Mouse (Mus musculus): ENCODE data around the gene Prkn.
"Not testable (repeated sequence)": the region's sequence is repeated elsewhere in the genome, so short reads cannot be mapped to it uniquely, and the experiment has no call there.

Prkn gene

DNA sequence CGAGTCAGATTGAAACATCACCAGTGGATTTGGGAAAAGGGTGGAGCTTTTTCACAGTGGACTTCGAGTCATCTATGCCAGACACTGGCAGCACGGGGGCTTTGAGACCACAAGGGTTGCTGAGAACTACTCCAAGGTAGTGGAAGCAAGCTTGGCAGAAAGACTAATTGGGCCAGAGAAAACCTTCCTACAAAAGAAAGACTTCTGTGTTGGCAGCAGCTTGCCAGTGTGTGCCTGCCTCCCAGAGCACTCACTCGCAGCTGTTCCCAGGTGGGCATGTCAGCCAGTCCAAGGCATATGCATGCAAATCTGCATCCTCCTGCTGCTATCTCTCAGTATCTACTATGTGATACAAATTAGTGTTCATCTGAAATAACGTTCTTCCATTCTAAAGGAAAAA lies 302.1 kb downstream of the Prkn start:
- DNase-seq = no peak

DNA sequence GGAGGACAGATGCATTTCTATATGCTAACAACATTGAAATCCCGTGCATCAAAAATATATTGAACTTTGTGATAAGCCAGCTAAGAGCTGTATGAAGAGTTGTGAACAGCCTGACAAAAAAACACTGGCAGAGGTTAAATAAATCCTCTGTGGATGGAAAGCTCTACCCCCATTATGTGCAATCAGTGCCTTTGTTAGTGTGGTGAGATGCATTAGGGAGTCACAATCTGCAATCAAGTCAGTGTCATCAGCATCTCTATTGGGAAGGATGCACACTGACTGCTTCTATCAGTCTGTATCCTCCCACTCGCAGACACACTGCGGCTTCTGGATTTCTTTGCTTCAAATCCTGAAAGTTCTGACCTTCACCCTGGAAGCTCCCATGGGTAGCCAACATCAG lies 315.9 kb downstream of the Prkn start:
- DNase-seq = no peak

DNA sequence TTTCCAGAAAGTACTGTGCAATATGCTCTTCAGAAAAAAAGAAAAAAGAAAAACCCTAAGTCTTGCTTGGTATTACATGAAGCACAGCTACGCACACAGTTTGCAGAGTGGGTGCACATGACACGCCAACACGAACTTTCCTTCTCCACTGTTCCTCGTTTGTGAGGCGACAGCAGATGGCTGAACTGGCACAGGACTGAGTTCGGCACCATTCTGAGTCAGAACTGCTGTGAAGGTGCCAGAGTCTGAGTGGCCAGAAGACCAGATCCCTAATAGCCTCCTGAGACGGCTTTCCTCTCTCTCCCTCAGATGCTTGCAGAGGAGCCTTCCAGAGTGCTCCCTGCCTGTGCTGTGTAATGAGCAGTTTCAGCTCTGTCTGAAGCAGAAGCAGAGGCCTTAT lies 317.4 kb downstream of the Prkn start:
- peak; percentile 90 for DNase-seq

DNA sequence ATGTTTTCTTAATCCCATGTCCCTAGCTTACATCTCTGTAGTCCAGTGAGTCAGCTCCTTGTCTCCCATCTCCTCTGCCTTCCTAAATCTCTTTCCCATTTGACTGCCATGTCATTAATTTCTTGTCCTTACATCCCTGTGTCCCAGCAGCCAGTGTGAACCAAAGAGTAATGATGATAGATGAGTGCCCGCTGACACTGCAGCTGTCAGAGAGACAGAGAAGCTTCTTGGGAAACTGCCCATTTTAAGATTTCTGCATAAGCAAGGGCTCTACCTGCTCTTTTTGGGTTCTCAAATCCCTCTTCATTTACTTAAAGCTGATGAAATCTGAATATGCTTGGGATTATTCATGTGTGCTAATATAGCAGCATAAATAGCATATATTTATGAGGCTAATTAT lies 321.3 kb downstream of the Prkn start:
- DNase-seq = peak; percentile 22

DNA sequence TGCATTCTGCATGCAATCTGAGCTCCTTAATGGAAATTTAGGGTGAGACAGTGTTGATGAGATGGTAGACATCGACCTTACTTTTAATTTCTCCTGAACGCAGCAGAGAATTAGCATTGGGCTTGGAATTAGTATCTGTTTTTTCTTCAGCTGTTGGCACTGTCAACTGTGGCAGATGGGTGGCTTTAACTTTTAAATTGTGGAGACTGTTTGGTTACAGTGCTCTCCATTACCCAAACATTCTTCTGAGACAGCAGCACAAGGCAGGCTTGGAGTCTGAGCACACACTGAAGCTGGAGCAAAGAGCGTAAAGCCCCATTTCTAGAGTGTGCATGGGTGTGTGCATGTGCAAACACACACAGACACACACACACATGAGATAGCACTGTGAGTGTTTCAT lies 322.6 kb downstream of the Prkn start:
- DNase-seq = no peak

DNA sequence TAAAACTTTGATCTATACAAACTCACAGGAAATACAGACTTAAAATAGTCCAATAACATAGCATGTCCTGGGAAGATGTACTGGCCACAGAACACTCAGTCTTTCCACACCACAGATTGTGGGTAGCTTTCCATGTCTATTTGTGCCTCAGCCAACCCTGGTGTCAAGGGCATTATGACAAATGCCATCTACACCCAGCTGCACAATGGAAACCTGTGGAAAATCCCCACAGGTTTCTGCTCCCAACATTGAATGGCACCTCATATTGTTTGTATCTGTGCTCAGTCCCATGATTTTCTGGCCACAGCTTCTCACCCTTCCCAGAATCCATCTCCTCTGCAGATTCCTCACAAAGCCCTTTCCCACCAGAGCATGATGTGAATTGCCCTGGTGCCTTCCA lies 347.2 kb downstream of the Prkn start:
- no peak for DNase-seq

DNA sequence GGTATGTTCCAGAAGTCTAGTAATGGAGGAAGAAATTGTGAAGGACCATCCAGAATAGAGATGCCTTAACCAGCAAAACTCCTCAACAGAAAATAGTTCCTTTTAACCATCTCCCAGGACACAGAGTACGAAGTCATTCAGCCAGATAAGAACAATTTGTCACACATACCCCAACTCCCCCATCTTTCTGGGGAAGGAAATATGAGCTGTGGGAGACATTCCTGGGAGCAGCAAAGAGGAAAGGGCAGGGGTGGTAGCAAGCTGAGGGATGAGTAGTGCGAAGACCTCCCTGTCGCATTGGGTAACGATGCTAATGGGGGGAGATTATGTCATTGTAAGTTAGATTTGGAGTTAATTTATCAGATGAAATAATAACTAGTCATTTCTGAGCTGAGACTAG lies 348.3 kb downstream of the Prkn start:
- DNase-seq = no peak

DNA sequence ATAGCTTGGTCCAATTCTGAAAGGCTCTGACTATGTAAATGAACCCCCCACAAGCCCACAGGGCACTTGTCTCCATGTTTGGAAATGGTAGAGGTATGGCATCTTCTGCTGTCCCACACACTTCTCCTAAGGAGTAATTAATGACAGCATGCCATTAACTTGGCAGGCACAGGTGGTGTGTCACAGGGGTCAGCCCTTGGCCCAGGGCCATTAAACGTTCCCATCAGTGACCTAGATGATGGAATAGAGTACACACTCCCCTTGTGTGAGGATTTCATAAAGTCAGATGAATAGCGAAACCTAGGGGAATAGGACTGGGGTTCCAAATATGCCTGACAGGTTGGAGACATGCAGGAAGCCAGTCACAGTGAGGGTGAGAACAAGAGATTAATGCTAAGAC lies 350.1 kb downstream of the Prkn start:
- DNase-seq = no peak

DNA sequence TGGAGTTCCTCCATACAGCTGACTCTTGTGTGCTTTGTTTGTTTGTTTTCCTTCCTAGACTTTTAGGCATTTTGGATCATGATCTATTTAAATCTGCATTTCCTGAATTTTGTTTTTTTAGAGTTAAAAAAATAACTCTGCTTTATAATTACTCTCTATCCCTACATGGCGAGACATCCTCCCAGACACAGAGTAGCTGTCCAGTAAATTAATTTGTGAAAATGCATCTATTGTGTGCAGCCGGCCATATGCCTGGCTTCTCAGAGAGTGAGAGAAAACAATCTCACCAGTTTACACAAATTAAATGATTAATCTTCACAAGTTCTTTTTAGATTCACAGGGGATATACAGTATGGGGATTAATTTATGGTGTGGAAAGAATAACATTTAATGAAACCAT lies 357.9 kb downstream of the Prkn start:
- no peak for DNase-seq

DNA sequence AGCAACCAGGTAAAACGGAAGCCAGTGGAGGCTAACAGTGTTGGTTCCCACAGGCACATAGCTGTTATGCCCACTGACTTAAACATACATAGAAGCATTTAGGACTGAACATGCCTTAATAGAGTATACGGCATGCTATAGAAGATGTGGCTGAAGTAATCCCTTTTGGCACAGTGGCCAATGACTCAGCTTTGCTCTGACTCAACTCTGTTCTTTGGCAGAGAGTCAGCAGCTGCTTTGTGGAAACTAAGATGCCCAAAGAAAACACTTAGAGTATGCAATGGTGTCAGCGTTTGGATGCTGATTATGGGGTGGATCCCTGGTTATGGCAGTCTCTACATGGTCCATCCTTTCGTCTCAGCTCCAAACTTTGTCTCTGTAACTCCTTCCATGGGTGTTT lies 368.9 kb downstream of the Prkn start:
- DNase-seq = not testable (repeated sequence)

DNA sequence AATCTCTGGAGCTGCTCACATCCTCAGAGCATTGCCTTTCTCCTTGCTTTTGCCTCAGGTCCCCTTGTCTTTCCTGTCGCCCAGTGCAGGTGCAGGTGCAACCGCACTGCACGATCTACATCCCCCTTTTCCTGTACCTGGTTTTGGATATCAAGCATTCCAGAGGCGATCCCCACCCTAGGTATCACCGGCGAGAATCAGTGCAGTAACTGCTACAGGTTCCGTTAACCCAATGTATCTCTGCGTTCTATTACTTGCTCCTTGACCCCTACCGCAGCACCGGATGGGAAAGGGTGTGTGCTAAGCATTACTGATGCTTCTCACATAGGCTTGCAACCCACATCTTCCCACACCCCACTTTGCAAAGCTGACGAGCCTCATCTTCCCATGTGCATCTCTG lies 370.8 kb downstream of the Prkn start:
- no peak for DNase-seq

DNA sequence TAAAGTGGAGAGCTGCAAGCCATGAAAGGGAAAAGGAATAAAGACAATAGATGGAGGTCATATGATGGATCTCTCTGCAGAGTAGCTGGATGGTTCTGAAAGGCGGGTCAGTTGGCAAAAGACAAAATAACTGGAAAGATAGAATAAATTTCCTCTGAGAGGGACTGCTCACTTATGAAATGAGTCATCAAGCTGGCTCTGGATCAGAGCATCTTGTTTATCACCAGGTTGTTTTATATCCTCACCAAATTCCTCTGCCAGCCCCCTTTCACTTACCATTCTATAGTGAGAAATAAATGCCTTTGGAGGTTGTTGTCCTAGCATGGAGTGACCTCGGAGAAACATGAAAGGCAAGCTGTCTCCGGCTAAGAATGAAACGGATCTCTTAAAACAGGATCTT lies 371.4 kb downstream of the Prkn start:
- no peak for DNase-seq

DNA sequence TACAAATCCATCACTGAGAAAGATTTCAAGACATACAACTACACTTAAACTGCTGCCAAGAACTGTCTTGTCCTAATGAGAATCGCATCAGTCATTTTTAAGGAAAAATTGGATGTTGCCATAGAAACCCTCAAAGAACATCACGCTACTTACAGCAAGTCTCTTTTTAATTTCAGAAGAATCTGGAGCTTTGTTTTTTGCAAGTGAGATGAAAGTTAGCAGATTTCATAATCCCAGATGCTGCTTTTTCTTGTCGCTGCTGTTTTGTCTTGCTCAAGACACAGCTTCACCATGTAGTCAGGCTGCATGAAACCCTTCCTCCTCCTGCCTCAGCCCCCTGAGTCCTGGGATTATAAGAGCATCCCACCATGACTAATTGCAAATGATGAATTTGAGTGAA lies 373.5 kb downstream of the Prkn start:
- no peak for DNase-seq

DNA sequence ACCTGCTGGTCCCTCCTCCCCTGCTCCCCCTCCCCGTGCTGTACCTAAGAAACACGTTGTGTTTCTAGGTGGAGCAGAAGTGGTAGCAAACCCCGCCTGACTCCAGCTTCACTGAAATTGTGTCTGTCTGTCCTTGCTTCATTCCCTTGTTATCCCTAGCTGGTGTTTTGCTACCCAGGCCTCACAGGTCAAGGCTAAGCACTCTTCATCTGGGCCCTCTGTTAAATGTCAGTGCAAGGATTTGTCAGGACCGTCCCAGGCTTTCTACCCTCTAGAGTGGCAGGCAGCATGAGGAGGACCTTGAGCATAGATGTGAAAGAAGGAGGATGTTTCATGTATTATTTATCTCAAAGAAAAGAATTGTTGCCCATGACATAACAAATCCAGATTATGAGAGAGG lies 388.8 kb downstream of the Prkn start:
- DNase-seq = no peak

DNA sequence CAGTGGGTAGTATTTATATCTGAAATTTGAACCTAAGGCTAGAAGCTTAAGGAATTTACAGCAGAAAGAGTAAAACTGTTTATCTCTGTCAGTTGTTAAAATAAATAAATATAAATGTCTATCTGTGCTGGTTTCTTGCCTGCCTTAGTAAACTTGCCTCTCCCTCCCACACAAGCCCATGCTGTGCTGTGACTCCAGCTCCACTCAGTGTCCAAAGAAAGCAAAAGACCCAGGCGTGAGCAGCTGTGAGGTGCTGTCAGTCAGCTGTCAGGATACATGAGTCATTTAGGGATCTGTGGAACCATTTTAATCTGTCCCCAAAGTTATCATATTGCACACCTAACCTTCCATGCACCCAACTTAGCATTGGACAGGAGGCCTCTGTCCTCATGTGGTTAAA lies 389.2 kb downstream of the Prkn start:
- no peak for DNase-seq

DNA sequence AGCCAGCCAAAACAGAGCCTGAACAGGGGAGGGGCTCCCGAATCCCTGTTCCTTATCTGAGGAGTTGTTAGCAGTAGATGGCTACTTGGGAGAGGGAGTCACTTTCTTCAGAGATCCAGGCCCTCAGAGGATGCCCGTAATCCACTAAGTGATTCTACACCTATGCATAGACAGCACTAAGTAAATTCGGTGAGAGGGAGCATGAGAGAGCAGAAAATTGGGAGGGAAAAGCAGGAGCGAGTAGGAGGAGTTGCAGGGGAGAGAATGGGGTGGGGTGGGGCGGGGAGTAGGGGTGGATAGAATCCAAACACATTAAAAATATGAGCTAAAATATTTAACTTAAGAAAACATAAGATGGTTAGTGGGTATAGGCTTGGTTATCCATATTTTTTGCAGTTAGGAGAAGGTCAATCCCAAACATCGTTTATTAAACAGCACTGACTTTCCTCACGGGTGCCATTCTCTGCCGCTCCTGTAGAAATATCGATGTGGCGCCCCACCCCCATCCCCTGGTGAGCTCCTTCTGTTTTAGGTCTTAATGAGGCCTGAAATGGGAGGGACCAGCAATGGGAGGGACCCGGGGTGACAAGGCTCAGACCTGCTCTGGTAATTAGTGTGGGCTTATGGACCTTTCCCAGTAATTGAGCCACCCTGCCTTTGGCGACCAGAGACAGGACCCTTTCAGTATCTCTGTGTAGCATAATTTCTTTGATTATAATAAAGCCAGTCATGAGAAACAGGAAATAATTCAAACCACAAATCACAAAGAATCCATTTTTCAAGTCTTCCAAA lies 390.6 kb downstream of the Prkn start:
- no peak for DNase-seq

DNA sequence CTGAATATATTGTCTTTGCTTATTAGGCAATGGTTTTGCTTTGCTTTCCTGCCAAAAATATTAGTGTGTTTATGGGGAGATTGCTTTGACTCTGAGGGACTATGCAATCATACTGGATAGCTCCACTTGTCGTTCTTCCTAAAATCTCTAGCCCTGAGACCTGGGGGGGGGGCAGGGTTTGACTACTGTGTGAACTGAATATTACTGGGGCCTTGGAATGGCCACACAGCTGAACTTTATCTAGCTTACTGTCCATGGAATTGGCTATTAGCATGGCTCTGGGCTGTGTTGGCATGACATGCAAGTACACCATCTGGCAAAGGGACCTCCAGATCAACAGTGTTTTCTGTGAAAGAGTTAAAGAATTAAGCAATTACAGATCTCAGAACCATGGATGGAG lies 395.1 kb downstream of the Prkn start:
- peak; percentile 6 for DNase-seq

DNA sequence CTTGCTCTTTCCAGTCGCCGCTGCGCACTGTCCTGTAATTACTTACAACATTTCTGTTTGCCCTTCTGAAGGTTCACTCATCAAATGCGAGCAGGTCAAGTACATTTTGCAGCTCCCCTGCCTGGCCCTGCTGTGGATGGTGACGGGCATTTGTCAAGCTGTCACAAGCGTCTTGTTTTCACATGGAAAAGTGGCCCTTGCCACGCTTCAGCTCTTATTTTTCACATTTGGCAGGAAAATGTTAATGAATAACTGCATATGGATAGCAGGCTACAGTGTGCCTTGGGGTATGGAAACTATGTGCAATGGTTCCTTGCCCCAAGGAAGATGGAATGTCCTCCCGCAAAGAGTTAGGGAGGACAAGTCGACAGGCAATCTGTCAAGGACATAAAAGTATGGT lies 404.9 kb downstream of the Prkn start:
- DNase-seq = no peak

DNA sequence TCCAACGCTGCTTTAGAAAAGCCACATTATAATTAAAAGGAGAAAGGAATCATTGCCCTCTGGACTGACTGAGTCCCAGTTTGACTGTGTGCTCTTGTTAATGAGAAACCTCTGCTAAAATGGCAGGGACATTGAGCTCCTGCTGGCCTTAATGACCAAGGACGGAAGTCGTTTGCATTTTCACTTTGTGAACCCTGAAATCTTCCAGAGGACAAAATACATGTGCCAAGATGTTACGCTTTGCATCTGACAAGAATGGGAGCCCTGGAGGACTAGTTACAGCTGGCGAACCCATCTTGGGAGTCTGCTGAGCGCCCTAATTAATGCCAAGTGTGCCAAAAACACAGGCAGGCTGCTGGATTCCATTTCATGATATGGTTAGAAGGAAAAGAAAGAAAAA lies 409.0 kb downstream of the Prkn start:
- DNase-seq = no peak

DNA sequence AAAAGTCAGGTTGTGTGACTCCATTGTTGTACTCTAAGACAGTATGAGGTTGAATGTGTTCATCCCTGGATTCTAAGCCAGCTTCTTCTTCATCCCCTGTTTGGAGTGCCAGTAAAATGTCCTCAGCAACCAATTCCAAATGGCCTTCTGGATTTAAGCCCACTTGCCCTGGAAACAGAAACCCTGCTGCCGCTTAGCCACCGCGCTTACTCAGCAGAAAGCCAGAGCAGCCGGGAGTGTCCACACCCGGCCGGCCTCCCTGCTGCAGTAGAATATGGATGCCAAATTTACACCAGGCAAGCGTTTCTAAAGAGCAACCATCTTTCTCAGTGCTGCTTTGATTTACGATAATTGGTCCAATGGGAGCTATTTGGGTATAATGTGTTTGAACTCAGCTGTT lies 420.5 kb downstream of the Prkn start:
- DNase-seq = peak; percentile 81

DNA sequence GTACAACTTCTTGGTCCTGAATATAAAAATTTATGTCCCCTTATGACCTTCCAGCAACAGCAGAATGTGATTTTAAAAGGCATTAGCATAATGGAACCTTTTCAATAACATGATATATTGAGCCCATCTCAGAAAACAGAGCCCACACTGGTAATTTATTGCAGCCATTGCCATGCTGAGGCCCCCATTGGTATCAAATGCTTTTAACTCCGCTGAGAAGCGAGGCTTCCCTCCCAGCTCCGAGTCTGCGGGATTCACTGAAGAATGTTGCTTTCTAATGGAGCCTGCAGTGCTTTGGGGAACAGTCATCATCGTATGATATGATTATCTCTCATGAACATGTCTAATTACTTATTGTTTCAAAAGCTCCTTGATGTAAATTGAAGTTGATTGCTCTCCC lies 421.5 kb downstream of the Prkn start:
- DNase-seq = no peak

DNA sequence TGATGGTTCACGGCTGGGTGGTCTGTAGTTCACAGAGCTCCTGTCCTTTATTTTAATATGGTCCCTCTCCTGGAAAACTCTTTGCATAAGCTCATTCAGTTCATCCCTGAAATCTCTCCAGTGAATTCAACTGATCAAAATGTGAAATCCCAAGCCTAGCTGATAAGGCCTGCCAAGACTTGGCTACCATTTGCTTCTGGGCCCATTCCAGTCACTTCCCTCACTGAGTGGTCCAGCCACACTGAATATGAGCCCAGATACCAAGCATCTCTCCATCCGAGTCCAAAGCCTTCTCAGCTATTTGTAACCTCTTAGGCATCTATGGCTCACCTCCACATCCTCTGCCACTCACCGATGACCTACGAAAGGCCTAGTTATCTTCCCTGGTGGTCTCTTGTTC lies 427.8 kb downstream of the Prkn start:
- DNase-seq = no peak

DNA sequence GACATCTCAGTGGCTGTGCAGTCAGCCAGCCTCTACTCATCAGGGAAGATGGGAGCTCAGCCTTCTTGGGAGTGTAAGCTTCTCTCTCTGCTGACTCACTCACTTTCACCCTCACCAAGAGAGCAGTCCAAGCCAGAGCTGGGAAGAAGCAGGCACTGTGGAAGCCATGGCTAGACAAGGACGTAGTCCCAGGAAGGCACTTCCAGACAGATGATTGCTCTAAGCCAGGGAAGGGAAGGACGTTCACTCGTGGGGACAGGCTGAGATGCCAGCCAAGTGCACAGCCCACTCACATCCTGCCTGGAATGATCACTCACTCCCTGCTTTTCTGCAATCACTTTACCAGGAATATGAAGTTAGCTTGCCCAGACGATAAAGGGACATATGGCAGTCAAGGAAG lies 430.0 kb downstream of the Prkn start:
- no peak for DNase-seq

DNA sequence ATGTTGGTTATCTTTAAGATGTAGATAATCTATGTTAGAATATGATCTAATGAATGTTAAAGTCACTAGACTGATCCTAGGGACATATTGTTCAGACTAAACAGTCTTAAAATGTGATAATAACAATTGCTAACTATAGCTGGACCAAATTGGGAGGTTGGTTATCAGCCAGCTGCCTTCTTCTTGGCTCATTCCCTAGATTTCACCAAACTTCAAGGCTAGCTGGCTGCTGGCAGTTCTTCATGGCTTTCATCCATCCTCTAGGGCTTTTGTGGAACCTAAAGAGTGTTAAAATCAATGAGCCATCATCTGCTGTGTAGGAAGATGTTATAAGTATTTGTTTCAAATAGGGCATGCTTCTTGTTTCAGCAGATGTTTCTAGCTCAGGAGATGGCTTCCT lies 431.7 kb downstream of the Prkn start:
- no peak for DNase-seq

DNA sequence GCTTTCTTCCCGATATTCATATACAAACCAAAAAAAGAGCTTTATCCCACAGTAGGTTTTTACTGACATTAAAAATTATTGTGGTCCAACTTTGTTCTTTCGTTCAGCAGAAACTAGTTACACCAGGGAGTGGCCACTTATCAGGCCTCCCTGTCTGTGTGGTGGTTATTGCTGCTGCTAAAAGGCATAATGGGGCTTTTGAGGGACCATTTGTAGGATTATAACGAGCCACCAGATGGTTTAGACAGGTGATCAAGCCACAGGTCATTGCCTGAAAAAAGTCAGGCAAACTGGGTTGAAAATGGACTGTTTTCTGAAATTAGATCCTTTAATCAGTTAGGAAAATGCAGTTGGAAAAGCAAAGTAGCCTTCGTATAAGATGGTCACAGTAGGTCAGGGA lies 444.1 kb downstream of the Prkn start:
- peak; percentile 10 for DNase-seq

DNA sequence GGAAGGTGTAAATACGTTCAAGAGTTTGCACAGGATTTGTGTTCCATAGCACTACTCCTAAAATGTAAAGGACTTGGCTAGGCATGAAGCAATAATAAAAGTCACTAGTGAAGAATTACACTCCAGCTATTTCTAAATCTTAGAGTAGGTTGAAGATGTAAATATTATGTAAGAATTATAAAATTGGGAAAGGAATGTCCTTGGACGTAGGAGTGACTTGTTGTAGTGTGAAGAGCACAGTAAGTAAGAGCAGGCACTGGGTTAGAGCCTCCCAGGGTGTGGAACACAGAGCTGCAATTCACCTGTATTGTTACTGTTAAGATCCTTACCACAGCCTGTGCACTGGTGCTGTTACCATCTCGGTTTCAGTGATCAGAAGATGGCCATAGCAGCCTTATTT lies 450.0 kb downstream of the Prkn start:
- DNase-seq = no peak
